Mouse (Mus musculus) ovary, postnatal 36 days (tissue): ENCODE data around the gene Fars2.
"Not testable (repeated sequence)": the region's sequence is repeated elsewhere in the genome, so short reads cannot be mapped to it uniquely, and the experiment has no call there.

ENCODE experiments used
- DNase-seq: peaks from one replicate; pipeline ENCODE4 v3.0.0; 2022; ENCODE audit warnings: low spot score, mixed read lengths

Fars2 gene

GRCm38 (mm10) chr13:36367712-36368491 is 250.7 kb downstream of the Fars2 start:
- DNase-seq = no peak

DNA sequence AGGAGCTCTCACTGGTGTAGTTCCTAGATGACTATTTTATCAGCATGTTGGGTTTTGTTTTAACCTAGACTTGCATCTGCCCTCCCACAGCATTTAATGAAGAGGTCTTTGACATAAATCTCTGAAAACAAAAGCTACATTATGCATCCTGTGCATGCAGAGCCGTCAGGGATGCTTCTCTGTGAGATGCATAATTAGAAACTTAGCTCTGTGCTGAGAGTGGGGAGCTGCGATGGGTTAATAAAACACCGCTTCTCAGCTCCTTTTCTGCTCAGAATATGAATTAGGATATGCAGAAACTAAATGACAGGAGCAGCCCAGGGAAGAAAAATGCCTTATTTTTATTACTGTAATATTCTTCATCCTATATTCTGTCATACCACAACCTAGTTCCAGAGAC is 251.6 kb downstream of the Fars2 start:
- no peak for DNase-seq

- no peak for DNase-seq
These were observed 252.2 kb downstream of the Fars2 start for GRCm38 (mm10) chr13:36369400-36369799.

DNA sequence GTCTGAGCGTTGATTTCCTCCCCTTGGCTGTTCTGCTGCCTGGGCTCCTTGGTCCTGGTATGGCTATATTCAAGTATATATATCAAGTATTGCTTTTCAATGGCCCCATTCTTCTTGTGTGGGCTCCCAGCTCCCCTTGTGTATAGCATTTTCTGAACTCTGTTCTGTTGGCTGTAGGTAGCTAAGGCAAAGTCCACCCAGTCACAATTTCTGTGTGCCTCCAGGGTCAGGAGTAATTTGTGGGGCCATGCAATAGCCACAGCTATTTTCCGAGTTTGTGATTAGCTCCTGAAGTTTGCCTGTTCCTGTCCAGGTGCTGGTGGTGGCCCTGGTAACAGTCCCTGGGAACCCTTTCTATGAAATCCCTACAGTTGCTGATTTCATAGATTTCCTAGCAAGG is 266.0 kb downstream of the Fars2 start:
- no peak for DNase-seq

DNA sequence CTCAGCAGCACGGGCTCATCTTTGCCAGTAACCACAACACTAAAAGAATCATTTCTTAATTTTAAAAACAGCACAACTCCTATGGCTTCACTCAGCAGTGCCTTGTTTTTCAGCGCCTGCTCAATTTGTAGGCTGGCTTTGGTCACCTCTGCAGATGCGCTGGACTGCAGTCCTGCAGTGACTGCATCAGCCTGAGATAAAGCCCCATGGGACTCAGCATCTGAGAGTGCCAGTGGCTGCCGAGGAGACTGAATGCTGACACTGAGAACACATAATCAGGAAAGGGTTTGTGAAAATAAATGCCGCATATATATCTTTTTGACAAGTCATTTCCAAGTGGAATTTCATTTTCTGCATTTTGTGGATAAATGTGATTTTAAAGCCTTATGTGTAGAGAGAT is 268.9 kb downstream of the Fars2 start:
- no peak for DNase-seq

GRCm38 (mm10) chr13:36391936-36392335 is 274.7 kb downstream of the Fars2 start:
- DNase-seq = no peak

GRCm38 (mm10) chr13:36392666-36393065 is 275.5 kb downstream of the Fars2 start:
- DNase-seq = no peak

- no peak for DNase-seq
These were observed 283.8 kb downstream of the Fars2 start for GRCm38 (mm10) chr13:36401011-36401410.

DNA sequence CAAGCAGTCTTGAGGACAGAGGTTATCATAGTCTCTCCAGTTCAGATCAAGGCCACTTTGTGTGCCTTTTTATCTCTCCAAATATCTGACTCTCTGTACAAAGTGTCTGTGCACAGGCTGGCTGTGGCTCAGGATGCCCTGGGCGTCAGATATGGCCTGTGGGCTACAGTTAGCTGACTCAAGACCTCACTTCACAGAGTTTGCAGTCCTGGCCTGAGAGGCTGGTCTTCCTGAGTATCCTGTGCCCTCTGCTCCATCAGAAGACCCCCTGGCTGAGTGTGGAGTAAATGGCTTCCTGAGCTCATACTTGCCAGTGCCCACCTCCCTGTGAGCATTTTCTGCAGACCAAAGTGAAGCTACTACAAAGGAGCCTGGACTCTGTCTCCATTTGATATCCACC is 296.1 kb downstream of the Fars2 start:
- no peak for DNase-seq

DNA sequence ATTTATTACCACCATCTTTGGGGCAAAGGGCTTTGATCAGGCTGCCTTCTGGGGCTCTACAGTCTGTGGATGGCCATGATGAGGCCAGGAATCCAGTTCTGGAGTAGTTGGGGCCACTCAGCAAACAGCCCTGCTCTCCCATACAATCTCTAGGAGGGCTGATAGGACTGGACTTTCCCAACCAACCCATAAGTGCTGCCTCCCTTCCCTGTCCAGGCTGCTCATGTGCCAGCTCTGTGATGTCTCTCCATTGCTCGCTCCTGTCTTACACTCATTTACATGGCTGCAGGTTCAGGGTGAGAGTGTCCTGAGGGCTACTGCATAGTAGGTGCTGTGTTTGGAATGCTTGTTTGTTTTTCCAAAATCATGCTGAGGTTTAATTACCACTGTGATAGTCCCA is 298.0 kb downstream of the Fars2 start:
- DNase-seq = no peak

- DNase-seq = no peak
These were observed 299.3 kb downstream of the Fars2 start for GRCm38 (mm10) chr13:36416546-36416945.

DNA sequence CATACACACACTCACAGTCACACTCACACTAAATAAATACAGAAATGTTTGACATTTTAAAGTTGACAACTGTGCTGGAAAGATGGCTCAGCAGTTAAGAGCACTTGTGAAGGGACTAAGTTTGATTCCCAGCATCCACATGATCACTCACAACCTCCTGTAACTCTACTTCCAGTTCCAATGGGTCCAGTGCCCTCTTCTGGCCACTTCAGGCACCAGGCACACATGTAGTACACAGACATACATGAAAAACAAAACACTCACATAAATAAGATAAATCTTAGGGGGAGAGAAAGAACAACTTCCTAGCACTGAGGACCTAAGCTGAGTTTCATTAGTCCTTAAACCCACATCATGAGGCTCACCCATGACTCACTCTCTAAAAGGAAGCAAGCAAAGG is 302.1 kb downstream of the Fars2 start:
- no peak for DNase-seq

- no peak for DNase-seq
These were observed 305.2 kb downstream of the Fars2 start for GRCm38 (mm10) chr13:36422446-36422845.

DNA sequence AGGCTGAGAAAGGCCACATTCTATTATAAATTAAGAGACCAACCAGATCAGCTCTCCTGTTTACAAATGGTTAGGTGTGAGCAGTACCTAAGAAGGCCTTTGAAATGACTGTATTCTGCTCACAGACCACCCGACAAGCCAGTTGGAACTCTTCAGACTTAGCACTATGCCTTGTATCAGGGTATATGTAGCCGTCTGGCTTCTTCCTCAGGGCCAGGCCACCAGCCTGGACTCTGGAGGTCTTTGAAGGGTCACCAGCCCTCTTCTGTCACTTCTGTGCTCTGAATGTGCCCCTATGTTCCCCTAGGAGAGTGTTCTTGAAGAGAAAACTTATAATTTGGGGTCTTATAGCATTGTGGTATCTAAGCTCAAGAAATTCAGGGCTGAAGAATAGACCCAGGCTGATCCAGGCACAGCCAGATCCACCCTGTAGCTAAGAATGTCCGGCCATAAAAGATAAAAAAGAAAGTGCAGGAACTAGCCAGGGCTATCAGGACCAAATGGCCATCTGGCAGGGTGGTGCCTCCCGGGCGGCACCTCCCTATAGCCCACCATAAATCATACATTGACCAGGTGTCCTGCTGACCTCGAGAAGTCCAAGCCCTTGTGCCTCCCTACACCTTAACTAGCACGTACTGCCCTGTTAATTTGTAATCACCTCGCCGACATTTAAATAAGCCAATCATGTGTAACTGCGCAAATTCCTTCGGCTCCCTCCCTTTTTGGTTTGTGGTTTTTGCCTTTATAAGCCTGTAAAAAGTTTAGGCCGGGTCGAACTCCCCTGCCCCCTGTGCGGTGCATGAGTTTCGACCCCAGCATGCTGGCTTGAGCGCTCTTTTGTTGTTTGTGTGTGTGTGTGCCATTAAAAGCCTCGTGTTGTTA is 308.9 kb downstream of the Fars2 start:
- DNase-seq = not testable (repeated sequence)

- no peak for DNase-seq
These were observed 312.4 kb downstream of the Fars2 start for GRCm38 (mm10) chr13:36429500-36430189.

- DNase-seq = no peak
These were observed 313.4 kb downstream of the Fars2 start for GRCm38 (mm10) chr13:36430420-36431114.

DNA sequence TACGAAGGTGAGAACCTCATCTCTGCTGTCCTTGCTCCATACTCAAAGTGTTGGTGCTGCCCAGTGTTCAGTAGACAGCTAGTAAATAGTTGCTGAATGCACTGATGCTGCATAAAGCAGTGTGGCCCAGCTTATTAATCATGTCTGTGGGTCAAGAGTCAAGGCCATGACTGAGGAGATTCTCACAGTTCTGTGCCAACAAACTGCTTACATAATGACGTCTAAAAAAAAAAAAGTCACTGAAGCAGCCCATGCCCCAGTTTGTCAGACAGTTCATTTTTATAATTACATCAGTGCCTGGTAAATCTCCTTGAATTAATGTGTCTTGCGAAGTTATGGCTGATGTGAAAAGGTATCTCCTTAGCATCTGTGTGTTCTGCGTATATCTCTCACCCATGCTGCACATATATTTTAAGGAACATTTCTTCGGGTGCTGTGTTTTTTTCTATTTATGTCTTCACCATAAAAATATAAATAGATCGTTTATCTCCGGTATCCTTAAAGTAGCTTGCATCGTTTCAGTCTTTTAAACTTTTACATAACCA is 314.8 kb downstream of the Fars2 start:
- DNase-seq = no peak

- no peak for DNase-seq
These were observed 327.7 kb downstream of the Fars2 start for GRCm38 (mm10) chr13:36444748-36445423.

- no peak for DNase-seq
These were observed 330.7 kb downstream of the Fars2 start for GRCm38 (mm10) chr13:36447947-36448346.

DNA sequence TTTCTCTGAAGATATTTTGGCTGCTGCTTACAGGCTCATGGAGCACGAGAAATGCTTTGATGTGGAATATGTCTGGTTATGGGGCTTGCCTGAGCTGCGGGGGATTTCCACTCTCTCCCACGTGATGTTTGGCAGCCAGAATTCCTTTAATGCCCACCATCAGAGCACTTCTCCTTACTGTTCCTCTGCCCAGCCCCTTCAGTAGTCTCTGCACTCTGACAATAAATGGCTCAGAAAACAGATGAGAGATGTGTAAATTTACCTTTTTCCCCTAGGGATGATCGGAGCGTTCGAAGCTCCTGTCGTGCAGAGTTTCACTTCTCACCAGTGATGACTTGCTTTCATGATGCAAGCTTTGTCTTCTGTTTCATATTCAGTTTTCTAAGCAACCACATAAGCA is 331.4 kb downstream of the Fars2 start:
- no peak for DNase-seq

DNA sequence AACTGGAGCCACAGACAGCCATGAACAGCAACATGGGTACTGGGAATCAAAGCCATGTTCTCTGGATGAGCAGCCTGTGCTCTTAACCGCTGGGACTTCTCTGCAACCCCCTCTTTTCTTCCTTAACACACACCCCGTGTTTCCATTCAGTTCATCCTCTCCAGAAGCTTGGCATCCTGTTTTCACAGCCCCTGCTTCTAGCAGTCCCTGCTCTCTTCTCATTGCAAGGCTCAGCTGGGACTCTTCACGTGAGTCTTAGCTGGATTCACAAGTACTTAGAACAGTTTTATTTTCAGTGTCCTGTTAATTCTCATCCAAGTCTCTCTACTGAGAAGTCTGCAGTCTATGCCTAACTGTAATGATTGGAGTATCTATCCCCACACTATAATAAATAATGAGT is 334.2 kb downstream of the Fars2 start:
- DNase-seq = no peak
